Mouse (Mus musculus) E14TG2a.4 (cell line): Measurements from ENCODE around the gene Bola2.

Source experiments
- CTCF ChIP-seq: conservative IDR thresholded peaks from 2 replicates; pipeline ENCODE4 v1.5.1; 2014; ENCODE audit warnings: low read length
- NANOG ChIP-seq: IDR thresholded peaks from 2 replicates; pipeline ENCODE4 v1.6.1; 2014; ENCODE audit warnings: borderline replicate concordance, low read length, mixed read lengths
- POU5F1 ChIP-seq: IDR thresholded peaks from 2 replicates; pipeline ENCODE4 v1.6.1; 2014; ENCODE audit warnings: low read length, borderline replicate concordance

DNA sequence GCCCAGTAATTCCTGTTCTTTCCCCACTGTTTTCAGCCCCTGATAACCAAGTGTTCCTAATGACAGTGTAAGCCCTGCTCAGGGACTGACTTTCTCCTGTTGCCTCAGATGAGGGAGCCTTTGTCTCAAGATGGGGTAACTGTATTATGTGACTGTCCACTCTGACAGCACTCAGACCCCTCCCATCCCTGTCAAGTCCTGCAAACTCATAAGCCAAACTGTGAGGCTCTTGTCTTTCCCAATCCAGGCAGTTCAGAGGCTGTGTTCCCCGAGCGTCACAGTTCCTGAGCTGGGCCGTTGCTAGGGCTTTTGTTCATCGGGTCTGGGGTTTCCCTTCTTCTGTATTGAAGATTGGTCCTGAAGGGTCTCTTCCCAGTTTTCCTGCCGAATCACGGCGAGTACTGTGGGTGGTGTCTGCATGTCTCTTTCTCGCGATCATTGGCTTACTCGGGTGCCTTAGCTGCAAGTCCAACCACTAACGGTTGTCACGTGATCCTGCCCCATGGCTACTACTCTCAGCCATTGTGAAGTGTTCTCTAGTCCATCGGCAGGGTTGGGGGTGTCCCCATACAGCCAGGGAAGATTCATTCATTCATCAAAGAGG is 45.0 kb downstream of the Bola2 start:
- TF ChIP-seq CTCF = no peak
- TF ChIP-seq POU5F1 = no peak
- no peak for TF ChIP-seq NANOG
